Mouse (Mus musculus) layer of hippocampus, postnatal 10 days (tissue): ENCODE data around the gene Tpr. TPM values are rescaled to one million over a fixed set of nuclear protein-coding genes. Genes with fewer than 3 reads are reported as not detected.

Experiments
- DNase-seq, 2 experiments: peaks; one replicate each; pipeline ENCODE4 v3.0.0; 2021; ENCODE audit warnings: low spot score in 2 of 2
- long read RNA-seq: library from polyadenylated mRNA; stranded (forward); transcript quantifications from one replicate; pipeline ENCODE4 v2.0.0, GENCODE M21; 2023
- total RNA-seq, 2 experiments: library from RNA; stranded (reverse); gene quantifications; 2 replicates each; pipeline ENCODE4 v1.2.3; 2021

Gene Tpr
- total RNA-seq = 100 to 1,000 TPM; 119 to 124 TPM
- long read RNA-seq, full-length matches to known transcripts = 2 of 17 reads
- long read RNA-seq, partial matches to known transcripts = 13 of 17 reads
- long read RNA-seq, other reads (novel, unspliced or antisense) = 2 of 17 reads

DNA sequence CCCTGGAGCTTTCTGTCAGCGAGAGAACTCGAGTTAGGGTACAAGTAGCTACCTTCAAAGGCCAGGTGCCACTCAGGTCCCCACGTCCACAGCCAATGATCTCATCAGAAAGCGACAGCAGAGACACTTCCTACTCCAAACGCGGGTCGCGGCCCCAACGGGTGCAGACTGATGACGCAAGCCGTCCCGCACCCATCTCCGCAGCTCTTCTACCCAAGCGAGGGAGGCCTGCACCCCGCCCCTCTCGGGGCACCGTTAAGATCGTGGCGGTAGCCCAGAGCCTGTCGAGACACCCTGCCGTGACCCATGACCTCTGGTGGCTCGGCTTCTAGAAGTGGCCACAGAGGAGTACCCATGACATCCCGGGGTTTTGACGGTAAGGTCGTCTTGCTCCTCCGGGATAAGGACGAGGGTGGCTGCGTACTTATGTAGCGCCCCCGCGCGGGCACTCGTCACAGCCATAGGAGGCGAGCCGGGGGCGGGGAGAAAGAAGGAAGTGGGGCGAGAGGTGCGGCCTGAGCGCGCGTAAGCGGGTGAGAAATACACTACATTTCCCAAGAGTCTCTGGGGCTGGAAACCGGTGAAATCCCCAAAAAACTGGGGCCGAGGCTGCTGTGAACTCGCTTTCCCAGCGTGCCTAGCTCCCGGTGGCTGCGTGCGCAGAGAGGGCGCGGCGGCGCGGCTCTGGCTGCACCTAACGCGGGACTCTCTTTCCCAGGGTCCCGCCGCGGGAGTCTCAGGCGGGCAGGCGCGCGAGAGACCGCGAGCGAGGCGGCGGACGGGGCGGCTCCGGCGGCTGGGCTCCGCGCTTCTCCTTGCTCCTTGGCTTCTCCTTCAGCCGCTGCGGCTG lies at the start of gene Tpr, which contains the start of gene Odr4:
TSS of gene Tpr (plus strand) at position 201 of the 850 bp plus-strand sequence.
TSS of gene Odr4 (minus strand) at position 443 of the 850 bp plus-strand sequence.
- peak; percentile 99 for DNase-seq

DNA sequence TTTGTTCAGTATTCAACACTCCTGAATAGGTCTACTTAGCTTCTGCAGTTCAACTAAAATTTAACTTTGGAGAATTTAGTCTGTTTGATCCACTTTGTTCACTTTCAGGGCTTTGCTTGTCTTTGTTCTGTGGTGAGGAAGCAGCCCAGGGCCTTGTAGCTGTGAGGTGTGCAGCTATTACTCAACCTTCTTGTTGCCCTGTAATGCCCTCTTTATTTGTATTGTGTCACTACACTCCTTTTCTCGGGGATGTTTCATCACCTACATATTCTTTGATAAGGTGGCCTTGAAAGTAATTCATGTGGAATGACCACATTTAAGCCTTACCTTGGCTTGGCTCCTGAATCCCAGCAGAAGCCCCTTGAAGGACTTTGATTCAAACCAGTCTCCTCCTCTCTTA lies 31.8 kb upstream of the Tpr start:
- DNase-seq = no peak

DNA sequence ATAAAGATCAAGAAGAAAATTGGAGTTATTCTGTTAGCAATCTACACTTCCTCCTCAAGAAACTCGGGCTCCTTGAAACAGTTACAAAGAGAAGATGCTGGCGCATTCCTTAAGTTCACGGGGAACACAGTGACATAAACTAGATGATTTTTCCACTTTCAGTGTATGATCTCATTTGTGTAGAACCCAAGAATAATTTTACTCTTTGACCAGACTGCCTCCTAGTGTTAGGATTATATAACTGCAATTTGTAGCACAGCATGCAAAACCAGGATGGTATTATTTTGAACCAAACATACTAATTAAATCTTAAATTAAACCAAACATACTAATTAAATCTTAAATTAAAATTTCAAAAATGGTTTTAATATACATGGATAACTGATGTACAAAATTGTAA lies 19.7 kb upstream of the Tpr start:
- no peak for DNase-seq

DNA sequence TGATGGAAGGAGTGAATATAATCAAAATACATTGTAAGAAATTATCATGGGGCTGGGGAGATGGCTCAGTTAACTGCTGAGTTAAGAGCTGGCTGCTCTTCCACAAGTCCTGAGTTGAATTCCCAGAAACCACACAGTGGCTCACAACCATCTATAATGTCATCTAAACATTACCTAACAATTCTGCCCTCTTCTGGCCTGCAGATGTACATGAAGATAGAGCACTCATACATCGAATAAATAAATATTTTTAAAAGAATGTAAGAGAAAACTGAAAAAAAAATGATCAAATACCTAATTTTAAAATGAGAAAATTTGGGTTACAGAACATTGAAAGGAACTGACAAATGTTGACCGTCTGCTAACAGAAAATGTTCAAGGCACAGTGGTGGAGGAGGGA lies 18.4 kb upstream of the Tpr start:
- no peak for DNase-seq

DNA sequence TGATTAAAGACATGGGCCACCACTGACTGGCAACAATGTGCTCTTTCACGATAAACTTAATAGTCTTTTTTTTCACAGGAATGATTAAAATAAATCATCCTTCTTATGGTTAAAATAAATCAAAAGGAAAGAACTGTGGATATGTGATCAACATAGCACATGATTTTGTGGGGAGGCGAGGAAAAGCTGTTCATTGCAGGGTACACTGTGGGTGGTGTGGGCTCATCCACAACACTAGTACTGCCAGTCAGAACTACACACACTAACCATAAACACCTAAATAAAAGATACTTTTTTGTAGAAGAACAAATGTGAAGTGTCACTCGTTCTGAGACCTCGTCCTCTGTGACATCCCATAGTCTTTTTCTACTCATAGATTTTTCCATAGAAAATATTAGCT lies 8.5 kb upstream of the Tpr start:
- DNase-seq = no peak

DNA sequence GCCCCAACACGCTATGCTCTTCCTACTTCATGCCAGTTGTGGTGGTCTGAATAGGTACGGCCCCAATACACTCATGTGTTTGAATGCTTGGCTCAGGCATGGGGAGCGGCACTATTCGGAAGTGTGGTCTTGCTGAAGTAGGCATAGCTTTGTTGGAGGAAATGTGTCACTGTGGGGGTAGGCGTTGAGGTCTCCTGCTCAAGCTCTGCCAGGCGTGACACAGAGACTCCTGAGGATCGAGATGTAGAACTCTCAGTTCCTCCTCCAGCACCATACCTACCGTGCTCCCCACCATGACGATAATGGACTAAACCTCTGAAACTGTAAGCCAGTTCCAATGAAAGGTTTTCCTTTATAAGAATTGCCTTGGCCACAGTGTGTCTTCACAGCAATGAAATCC lies 5.1 kb upstream of the Tpr start:
- no peak for DNase-seq

DNA sequence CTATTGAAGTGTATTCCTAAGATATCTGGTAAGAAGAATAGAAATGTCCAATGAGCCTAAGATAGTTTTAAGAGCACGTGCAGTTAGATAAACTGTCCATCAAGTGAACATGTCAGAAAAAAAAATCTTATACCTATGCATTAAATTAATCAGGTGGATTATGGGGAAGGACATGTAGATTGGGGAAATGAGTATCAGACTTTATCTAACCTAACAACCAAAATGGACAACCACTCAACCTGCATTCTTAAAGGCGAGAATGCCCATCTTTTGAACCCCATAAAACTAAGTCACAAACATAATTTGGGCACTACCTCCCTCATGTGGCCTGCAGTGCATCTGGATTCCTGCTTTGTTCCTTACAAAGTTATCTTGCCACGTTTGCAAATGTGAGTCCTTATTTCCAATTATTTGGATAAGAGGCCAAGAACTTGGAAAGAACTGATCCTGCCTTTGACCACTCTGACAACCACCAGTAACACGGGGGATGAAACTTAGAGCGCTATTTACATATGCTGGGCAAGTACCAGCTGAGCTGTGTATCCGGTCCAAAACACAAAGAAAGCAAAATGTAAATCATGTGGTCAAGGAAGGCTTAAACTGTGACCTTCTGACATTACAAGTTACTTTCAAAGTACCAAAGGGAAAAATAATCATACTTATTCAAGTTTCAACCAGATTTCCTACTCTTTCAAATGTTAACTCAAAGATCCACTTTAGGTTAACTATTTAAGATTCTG lies 3.1 kb upstream of the Tpr start:
- DNase-seq = no peak

DNA sequence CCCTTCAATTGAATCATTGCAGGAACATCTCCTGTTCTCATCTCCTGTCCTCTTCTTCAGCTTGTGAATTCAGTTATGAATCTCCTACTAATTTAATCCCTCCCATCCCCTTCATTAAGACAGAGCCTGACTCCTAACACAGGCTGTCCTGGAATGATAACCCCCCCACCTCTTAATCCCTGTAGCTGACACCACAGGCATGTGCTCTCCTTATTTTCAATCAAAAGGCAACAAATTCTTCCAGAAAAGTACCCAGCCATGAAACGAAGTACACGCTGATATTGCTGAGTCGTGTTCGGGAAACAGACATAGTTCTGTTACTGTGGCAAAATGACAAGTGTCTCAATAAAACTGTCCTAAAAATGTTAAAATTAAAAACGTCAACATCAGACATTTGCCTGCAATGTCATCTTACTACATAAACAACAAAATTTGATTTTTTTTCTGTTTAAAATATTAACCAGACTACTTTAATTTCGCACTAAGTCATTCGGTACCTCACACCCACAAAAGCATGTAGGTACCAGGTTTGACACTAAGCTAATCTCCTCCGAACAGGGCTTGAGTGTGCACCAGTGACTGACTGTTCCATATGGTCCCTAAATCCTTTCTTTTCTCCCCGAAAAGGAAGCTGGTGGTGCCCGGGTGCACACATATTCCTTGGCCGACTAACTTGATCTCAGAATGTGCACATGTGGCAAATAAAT lies 554 bp upstream of the Tpr start:
- no peak for DNase-seq

DNA sequence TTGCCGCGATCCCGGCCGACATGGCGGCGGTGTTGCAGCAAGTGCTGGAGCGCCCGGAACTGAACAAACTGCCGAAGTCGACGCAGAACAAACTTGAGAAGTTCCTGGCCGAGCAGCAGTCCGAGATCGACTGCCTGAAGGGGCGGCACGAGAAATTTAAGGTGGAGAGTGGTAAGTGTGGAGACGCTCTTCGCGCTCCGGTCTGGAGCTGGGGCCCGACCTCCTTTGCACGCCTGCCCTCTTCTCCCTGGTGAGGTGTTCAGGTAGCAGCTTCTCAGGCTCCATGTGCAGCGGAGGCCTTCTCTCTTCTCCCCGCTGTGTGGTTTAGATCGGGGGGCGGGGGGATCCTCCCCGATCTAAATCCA lies 832 bp downstream of the Tpr start:
- no peak for DNase-seq

DNA sequence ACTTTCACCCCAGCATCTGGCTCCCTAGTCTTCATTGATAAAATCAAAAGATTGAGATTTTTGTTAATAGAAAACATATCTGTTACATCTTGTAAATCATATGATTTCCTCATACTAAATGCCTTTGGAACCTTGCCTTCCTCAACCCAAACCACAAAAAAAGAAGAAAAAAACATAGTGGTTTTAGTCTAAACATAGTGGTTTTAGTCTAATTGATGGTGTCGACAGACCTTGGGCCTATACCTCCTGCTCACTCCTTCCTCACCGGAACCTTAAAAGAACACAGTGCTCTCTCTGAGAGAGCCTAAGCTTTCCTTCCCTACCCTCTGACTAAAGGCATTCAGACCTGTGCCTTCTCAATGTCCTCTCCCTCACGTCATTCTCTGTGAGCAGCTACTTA lies 3.4 kb downstream of the Tpr start:
- DNase-seq = no peak

DNA sequence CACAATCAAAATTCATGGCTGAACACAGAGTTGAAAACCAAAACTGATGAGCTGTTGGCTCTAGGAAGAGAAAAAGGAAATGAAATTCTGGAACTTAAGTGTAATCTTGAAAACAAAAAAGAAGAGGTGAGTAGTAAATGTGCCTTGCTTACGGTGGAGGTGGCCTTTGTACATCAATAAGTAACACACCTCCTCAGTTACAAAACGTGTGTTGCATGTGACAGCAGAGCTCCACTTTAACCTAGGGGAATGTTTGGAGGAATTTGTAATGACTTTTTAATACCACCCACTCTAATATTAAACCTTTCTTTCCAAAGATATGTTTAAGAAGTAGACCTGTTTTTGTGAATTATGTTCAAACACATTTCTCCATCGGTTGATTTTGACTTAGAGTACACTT lies 11.3 kb downstream of the Tpr start:
- no peak for DNase-seq

DNA sequence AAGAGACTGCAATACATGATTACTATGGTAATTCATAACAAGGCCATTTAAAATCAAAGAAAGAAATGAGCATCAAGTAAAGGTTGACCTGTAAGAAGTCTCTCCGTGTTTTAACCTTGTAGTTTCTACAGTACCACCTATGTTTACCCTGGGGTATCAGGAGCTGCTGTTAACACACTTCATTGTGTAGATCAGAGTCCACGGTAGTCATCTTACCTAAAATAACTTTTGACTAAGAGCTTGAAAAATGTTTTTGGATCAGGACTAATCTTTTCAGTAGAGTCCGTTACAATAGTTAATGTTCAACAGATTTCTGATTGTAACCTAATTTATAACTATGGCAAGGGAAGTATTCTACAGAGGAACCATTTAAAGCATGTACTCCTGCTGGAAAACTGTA lies 11.9 kb downstream of the Tpr start:
- DNase-seq = no peak

DNA sequence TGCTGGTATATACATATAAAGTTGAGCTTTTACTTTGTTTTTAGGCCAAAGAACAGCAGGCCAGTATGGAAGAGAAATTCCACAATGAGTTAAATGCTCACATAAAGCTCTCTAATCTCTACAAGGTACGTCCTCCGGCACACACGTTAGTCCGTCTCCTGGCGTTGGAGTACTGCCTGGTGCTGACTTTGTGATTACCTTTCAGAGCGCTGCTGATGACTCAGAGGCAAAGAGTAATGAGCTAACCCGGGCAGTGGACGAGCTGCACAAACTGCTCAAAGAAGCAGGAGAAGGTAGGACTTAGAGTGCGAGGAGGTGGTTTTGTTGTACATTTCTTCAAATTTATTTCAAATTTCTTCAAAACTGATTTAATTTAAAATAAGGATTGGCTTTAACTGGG lies 14.6 kb downstream of the Tpr start:
- DNase-seq = no peak

DNA sequence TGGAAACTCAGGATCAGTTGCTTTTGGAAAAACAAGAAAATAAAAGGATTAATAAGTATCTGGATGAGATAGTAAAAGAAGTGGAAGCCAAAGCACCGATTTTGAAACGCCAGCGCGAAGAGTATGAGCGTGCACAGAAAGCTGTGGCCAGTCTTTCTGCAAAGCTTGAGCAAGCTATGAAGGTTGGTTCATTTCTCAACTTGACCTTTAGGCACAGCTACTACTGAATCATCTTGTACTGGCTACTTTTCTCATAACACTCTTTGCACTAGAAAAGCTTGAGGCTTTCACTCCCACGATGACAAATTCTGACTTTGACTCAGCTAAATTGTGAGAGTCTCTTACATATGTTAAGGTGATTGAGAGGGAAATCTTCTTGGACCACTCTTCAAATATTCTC lies 17.4 kb downstream of the Tpr start:
- no peak for DNase-seq

DNA sequence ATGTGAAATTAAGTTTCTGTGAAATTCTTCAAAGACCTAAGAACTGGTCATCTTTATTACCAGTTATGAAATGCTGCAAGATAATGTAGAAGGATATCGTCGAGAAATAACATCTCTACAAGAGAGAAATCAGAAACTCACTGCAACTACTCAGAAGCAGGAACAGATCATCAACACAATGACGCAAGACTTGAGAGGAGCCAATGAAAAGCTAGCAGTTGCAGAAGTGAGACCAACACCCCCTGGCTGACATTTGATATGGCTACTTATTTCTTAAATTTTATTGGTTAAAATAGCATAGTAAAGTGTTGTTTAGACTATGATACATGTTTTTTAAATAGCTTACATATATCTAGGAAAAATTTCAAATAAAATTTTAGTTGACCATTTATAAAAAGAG lies 23.4 kb downstream of the Tpr start:
- no peak for DNase-seq

DNA sequence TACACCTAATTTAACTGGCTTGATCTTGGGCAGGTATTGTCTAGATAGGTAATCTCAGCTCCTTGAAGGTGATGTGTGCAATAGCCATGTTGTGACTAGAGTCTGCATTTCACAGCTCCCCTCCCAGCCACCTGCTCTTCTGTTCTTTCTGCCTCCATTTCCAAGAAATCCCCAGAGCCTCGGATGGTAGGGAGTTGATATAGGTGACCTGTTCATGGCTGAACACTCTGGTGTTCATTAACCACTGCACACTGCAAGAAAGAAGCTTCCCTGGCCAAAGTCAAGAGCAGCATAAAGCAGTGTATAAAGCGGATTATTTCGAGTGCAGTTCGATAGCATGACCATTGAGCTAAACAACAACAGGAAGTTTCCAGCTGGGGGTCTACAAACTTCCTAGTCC lies 25.8 kb downstream of the Tpr start:
- no peak for DNase-seq

DNA sequence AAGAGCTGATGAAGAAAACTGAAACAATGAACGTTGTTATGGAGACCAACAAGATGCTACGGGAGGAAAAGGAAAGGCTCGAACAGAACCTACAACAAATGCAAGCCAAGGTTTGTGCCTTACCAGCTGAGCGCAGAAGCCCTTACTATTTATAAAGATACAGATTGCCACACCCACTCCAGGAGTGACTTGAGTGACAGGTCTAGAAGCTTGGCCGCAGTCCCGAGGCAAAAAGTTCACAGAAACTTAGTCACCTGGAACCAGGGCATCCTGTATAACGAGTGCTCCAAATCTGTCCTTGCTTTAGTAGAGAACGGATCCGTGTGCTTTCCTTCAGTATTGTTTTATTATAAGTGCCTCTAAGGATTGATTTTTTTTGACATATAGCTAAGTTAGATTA lies 33.0 kb downstream of the Tpr start:
- DNase-seq = no peak

DNA sequence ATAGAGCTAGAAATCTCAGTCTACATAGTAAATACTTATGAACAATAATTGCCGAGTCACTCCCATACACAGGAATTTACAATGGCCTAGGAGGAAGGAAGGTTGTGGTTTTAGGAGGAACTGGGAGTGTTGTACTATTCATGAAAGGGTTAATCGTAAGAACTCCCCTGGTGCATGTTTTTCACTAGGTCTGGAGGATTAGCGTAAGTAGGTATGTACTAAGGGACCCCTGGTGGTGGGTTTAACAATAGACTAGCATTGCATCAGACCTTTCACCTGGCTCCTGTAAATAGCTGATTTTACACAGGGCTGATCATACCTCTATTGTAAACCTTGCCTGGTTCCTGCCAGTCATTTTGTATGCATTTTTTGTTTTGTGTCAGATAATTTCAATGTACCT lies 33.6 kb downstream of the Tpr start:
- no peak for DNase-seq

DNA sequence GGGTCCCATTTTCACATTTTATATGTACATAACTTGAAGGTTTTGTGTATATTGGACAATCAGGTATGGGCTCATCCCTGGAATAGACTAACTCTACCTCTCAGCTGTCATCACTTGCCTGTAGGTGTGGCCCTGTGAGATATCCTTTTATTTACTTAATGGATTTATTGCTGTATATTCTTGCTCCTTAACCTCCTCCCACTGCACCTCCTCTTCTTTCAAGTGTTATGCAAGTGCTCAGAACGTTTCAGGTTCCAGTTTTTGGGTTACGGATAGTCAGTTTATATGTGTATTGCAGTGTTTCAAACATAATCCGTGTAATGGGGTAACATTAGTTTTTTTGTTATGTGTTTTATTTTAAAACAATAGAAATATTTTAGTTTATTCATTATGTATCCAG lies 46.0 kb downstream of the Tpr start:
- DNase-seq = no peak

DNA sequence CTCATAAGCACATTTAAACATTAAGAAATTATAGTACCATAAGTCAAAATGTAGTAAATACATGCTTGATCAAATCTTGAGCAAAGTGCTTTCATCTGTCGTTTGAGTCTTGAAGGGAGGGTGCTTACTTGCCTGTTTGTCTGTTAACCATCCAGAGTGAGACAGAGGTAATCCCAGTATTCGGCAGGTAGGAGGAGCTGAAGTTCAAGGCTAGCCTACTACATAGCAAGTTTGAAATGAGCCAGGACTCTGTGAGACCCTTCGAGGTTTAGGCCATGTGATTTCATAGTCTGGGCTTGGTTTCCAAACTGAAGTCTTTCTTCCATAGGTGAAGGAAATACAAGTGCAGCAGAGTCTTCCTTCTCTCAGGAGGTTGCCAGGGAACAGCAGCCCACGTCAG lies 49.1 kb downstream of the Tpr start:
- DNase-seq = no peak

DNA sequence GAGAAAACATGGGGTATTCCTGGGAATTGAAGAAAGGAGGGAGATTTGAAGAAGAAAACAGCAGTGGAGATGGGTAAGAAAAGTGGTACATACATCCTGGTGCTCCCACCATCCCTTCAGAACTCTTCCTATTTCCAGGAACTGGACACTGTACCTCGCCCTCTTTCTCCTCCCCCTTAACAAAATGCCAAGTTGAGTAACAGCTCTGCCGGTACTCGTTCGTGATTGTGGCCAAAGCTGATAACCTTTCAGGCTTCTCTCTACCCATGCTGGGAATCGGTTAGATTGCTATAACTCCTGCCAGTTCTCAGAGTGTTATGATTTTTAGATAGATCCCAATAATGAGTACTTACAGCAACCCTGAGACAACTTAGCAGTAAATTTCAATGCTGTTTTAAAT lies 66.3 kb downstream of the Tpr start:
- no peak for DNase-seq

DNA sequence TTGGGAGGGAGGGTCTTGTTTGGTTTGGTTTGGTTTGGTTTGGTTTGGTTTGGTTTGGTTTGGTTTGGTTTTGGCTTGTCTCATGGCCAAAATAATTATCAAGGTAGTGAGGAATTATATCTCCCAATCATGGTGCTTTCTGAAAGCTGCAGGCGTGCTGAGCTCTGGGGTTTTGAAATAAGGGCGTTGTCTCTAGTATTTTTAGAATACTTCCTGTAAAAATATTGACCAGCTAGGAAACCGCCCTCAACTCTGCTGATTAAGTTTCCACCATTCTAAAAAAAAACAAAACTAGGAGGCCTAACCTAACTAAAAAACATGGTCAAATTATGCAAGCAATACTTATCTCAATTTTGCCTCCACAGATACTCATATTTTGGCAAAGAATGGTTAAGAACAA lies 67.0 kb downstream of the Tpr start:
- DNase-seq = no peak
